Mouse (Mus musculus) mesoderm, embryonic 11.5 days (tissue): ENCODE measurements around the gene Ssh1.
A peak's percentile ranks its signal among the peaks of the same experiment; 100 is the strongest.

Source experiments
- DNase-seq: peaks from one replicate; pipeline ENCODE4 v3.0.0-alpha.2; 2012; ENCODE audit warnings: low read depth, low spot score

Ssh1 gene

GRCm38 (mm10) chr5:113993487-113994465 is at the start of gene Ssh1:
Ssh1 (minus strand) TSS chr5:113993894.
- DNase-seq: peak; percentile 91

DNA sequence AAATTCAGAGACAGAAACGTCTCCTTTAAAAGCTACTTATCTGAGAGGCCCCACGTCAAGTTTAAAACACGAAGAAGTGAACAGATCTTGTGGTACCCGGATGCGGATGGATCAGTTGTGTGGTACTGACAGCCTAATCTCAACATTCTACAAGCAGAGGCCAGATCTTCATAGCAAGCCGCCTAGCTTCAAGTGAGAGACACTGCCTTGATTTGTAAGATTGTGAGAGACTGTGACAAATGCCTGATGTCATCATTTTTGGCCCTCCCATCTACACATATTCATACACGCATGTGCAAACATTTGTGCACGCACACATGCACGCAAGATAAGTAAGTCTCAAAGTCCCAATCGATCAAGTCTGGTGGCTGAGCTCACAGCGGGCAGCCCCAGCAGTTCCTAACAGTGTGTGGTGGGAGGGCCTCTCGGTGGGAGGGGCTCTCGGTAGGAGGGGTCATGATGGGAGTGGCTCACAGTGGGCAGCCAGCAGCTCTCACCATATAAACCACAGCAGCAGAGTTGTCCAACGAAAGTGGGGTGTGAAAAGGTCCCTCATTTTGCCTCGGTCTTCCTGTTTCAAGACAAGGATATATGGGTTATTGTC is 47.7 kb upstream of the Ssh1 start:
- peak; percentile 48 for DNase-seq

DNA sequence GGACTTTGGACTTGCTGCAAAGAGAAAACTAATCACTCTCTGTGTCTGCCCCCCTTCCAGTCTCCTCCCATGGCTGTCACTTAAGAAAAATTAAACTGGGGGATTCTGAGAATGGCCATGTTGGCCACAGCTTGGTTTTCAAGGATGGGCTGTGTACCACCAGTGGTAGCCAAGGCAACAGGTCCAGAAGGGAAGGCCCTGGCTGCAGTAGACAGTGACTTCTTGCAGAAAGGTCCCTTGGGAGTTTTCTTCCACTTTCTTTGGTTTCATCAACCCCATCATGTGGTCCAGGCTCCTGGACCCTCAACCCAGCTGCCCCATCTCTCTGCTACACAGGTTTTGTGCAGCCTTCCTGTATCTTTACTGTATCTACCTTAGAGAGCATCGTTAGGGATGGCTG is 47.2 kb upstream of the Ssh1 start:
- no peak for DNase-seq

GRCm38 (mm10) chr5:114040508-114040907 is 46.8 kb upstream of the Ssh1 start:
- DNase-seq: no peak

GRCm38 (mm10) chr5:114035111-114035510 is 41.4 kb upstream of the Ssh1 start:
- no peak for DNase-seq

DNA sequence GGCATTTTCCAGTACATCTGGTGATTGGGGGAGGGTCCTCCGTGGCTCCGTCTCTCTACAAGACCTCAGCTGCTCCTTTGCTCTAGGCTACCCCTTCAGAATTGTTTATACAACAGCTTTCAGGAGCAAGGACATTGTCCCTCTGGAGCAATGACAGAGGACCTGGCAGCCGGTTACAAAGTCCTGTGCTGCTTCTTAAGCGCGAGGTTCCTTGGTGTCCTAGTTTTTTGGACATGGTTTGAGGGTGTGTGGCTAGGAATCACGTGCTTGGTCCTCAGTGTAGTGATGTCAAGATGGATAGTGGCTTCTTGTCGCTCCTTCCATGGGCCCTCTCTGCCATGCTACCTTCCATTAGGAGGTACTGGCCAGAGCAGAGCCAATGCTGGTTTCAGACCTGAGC is 40.7 kb upstream of the Ssh1 start:
- DNase-seq: no peak

- no peak for DNase-seq
These were observed 38.6 kb upstream of the Ssh1 start for GRCm38 (mm10) chr5:114032161-114032763.

GRCm38 (mm10) chr5:114030652-114031051 is 37.0 kb upstream of the Ssh1 start:
- DNase-seq: no peak

GRCm38 (mm10) chr5:114028111-114028510 is 34.4 kb upstream of the Ssh1 start:
- no peak for DNase-seq

- no peak for DNase-seq
These were observed 33.7 kb upstream of the Ssh1 start for GRCm38 (mm10) chr5:114027217-114027944.

DNA sequence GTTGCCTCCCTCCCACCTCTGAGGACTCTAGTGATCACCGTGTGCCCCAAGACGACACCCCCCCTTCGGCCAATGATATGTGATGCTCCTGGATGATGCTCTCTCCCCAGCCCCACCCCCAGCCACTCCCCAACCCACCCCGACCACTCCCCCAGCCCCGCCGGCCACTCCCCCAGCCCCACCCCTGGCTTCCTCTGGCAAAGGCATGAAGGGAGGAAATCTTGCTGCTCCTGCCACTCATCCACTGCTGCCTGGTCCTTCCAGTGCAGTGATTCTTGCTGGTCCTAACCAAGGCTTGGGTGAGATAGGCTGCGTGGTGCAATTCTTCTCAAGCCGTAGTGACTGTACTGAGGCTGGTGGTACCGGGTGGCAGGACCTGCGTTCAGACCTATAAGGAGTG is 31.2 kb upstream of the Ssh1 start:
- no peak for DNase-seq

GRCm38 (mm10) chr5:114024390-114024789 is 30.7 kb upstream of the Ssh1 start:
- DNase-seq: no peak

- DNase-seq: peak; percentile 46
These were observed 21.4 kb upstream of the Ssh1 start for GRCm38 (mm10) chr5:114015121-114015520.

DNA sequence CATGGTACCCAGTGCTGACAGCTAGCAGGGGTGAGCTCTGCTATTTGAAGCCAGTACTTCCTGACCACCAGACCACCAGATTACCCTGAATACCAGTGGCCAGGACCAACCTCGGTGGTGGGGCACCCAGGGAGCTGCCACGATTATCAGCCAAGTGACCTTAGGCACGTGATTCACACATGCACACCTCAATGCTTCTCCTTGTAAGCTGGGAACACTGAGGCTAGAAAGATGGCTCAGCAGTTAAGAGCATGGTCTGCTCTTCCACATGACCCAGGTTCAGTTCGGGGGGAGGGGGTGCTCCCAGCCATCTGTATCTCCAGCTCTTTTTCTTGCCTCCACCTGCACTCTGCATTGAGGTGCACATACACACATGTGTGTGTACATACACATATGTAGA is 15.4 kb upstream of the Ssh1 start:
- no peak for DNase-seq

- DNase-seq: no peak
These were observed 14.2 kb upstream of the Ssh1 start for GRCm38 (mm10) chr5:114007753-114008453.

DNA sequence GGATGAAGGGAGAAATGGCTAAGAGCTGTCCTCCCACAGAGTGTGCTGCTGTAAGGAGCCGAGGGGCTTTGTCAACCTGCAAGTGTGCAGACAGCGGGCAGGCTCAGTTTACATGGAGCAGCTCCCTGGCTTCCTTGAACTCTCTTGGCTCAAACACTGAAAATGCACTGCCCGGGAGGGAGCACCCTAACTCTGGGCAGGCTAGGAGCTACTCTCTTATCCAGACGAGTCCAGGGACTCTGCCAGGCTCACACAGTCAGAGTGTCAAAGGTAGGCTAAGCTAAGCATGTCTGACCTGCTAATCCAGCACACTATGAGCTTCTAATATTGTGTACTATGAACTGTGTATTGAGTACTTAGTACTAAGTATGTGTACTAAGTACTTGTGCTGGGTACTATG is 13.3 kb upstream of the Ssh1 start:
- DNase-seq: no peak

- DNase-seq: no peak
These were observed 11.4 kb upstream of the Ssh1 start for GRCm38 (mm10) chr5:114005100-114005499.

DNA sequence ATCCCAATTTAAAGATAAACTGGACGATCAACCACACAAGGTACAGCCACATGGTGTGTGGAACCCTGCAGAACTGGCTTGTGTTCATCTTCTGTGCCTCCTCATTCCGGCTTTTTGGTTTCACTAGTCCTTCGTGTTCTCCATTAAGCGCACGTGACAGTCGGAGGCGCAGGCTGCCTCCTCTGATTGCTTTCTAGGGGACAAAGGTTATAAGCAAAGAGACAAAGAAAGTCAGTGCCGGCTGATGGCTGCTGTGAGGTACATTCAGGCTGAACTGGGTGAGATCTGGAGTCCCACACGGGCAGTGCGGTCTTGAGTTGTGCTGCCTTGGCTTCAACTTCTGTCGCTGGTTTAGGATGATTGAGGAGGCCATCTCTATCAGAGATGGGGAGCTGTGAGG is 10.9 kb upstream of the Ssh1 start:
- no peak for DNase-seq

GRCm38 (mm10) chr5:114003542-114003941 is 9.8 kb upstream of the Ssh1 start, which contains the start of gene Dao:
Dao (plus strand) TSS chr5:114003703.
- DNase-seq: no peak

- DNase-seq: no peak
These were observed 5.7 kb upstream of the Ssh1 start for GRCm38 (mm10) chr5:113999382-113999781.

GRCm38 (mm10) chr5:113996458-113996857 is 2.8 kb upstream of the Ssh1 start:
- no peak for DNase-seq
